ENCODE assay signal across 26 mouse cellular contexts in genomic region chr11:95214305-95214704, GRCm38 (mm10). TPM values are rescaled to one million over a fixed set of nuclear protein-coding genes. Genes with fewer than 3 reads are reported as not detected.
A peak's percentile ranks its signal among the peaks of the same experiment; 100 is the strongest.
DNase-seq lines count a peak whose midpoint lies in the region; ATAC-seq and TF ChIP-seq lines count a peak whose summit lies in the region.
"Had no signal": no experiment of that assay in that cellular context is flagged by ENCODE, and none has a peak within 500 bp of the region (broad histone marks: within the 10 kb centered on the region; RNA-seq: fewer than 3 reads in every experiment).

No protein-coding gene starts in this region.

- TF ChIP-seq EP300 in ES-Bruce4 (IDR thresholded peaks at IDR 0.05; ENCODE audit: insufficient read depth, low read depth, low read length) = no peak

- H3K27ac ChIP-seq in heart, embryonic 10.5 days = peak overlapping the region; percentile 39
- peak overlapping the region; percentile 9 for H3K27ac ChIP-seq in ES-Bruce4 (ENCODE audit: insufficient read depth, low read length)
- peak overlapping the region; percentile 68; the same call in 1 of the 2 replicates for H3K27ac ChIP-seq in embryonic facial prominence, embryonic 15.5 days (replicated peaks)
- H3K27ac ChIP-seq in limb, embryonic 14.5 days (replicated peaks; ENCODE audit: low read depth, low read length) = 0 out of 2 replicates have a peak overlapping the region, but pooled peaks have one; percentile 38
- H3K27ac ChIP-seq: forebrain, embryonic 15.5 days; liver, embryonic 13.5 days; neural tube, embryonic 13.5 days had no signal

- H3K4me2 ChIP-seq in embryonic facial prominence, embryonic 15.5 days (replicated peaks) = 0 out of 2 replicates have a peak overlapping the region, but pooled peaks have one; percentile 1
- no peak overlapping the region for H3K4me2 ChIP-seq in limb, embryonic 14.5 days (replicated peaks; ENCODE audit: low read depth, low read length, severe bottlenecking)
- H3K4me2 ChIP-seq: forebrain, embryonic 15.5 days; liver, embryonic 13.5 days; neural tube, embryonic 13.5 days had no signal

- ATAC-seq in embryonic facial prominence, embryonic 15.5 days (ENCODE audit: insufficient number of reproducible peaks, low FRiP score, low TSS enrichment, low read depth) = peak; percentile 17; the same call in 1 of the 2 replicates
- ATAC-seq in limb, embryonic 14.5 days (ENCODE audit: low FRiP score, low read depth) = no peak
- ATAC-seq: forebrain, embryonic 15.5 days; inflammation-experienced regulatory T-cells, adult 6 months had no signal

- H3K9me3 ChIP-seq in heart, embryonic 10.5 days = no peaks in the 10 kb centered on the region
- no peaks in the 10 kb centered on the region for H3K9me3 ChIP-seq in ES-Bruce4 (replicated peaks; ENCODE audit: control insufficient read depth, insufficient read depth, low read length, poor library complexity, severe bottlenecking)
- H3K9me3 ChIP-seq in embryonic facial prominence, embryonic 15.5 days (replicated peaks) = no peaks in the 10 kb centered on the region
- no peaks in the 10 kb centered on the region for H3K9me3 ChIP-seq in limb, embryonic 14.5 days (ENCODE audit: control insufficient read depth, low read length)
- H3K9me3 ChIP-seq: forebrain, embryonic 15.5 days; G1E; liver, embryonic 13.5 days; neural tube, embryonic 13.5 days had no signal

- H3K27me3 ChIP-seq in heart, embryonic 10.5 days (ENCODE audit: insufficient read depth, poor library complexity, severe bottlenecking) = peaks cover 75% of the 10 kb centered on the region
- H3K27me3 ChIP-seq in ES-Bruce4 (ENCODE audit: control insufficient read depth, insufficient read depth, low read length, poor library complexity, severe bottlenecking) = no peaks in the 10 kb centered on the region
- H3K27me3 ChIP-seq in embryonic facial prominence, embryonic 15.5 days = no peaks in the 10 kb centered on the region; the same call in 1 of the 2 replicates
- H3K27me3 ChIP-seq in limb, embryonic 14.5 days (ENCODE audit: control insufficient read depth, insufficient read depth, low read length) = no peaks in the 10 kb centered on the region
- H3K27me3 ChIP-seq: forebrain, embryonic 15.5 days had no signal

- 0 out of 2 replicates have a peak overlapping the region, but pooled peaks have one; percentile 16 for H3K4me3 ChIP-seq in heart, embryonic 10.5 days
- no peak overlapping the region for H3K4me3 ChIP-seq in ES-Bruce4 (ENCODE audit: low read depth, low read length)
- H3K4me3 ChIP-seq in embryonic facial prominence, embryonic 15.5 days (replicated peaks) = no peak overlapping the region
- H3K4me3 ChIP-seq in limb, embryonic 14.5 days (replicated peaks; ENCODE audit: low read length) = no peak overlapping the region
- H3K4me3 ChIP-seq: forebrain, embryonic 15.5 days; liver, embryonic 13.5 days; neural tube, embryonic 13.5 days had no signal

- no peak for TF ChIP-seq POLR2A in ES-Bruce4 (IDR thresholded peaks at IDR 0.05; ENCODE audit: insufficient read depth, low read length)
- no peak for TF ChIP-seq POLR2A in limb, embryonic 14.5 days (IDR thresholded peaks at IDR 0.05; ENCODE audit: borderline replicate concordance, extremely low read depth, insufficient read depth, insufficient read length)

- no peak for TF ChIP-seq CTCF in ES-Bruce4 (IDR thresholded peaks at IDR 0.05; ENCODE audit: low read depth, low read length)

- no peaks in the 10 kb centered on the region for H3K36me3 ChIP-seq in heart, embryonic 10.5 days
- no peaks in the 10 kb centered on the region for H3K36me3 ChIP-seq in ES-Bruce4 (ENCODE audit: control insufficient read depth, insufficient read depth, low read length, poor library complexity, severe bottlenecking)
- no peaks in the 10 kb centered on the region for H3K36me3 ChIP-seq in embryonic facial prominence, embryonic 15.5 days
- no peaks in the 10 kb centered on the region for H3K36me3 ChIP-seq in limb, embryonic 14.5 days (ENCODE audit: control insufficient read depth, insufficient read depth, low read length)
- H3K36me3 ChIP-seq: forebrain, embryonic 15.5 days; G1E; liver, embryonic 13.5 days; neural tube, embryonic 13.5 days had no signal

- peak overlapping the region; percentile 14; the same call in 1 of the 2 replicates for H3K9ac ChIP-seq in ES-Bruce4 (ENCODE audit: low read depth, poor library complexity, severe bottlenecking)
- H3K9ac ChIP-seq in embryonic facial prominence, embryonic 15.5 days = no peak overlapping the region
- no peak overlapping the region; the same call in 1 of the 2 replicates for H3K9ac ChIP-seq in limb, embryonic 14.5 days (ENCODE audit: low read depth, low read length, severe bottlenecking)
- H3K9ac ChIP-seq: forebrain, embryonic 15.5 days; liver, embryonic 13.5 days; neural tube, embryonic 13.5 days had no signal

- peaks cover 34% of the 10 kb centered on the region for H3K4me1 ChIP-seq in heart, embryonic 10.5 days
- H3K4me1 ChIP-seq in ES-Bruce4 (ENCODE audit: control insufficient read depth, insufficient read depth, low read length) = peaks cover 12% of the 10 kb centered on the region
- H3K4me1 ChIP-seq in embryonic facial prominence, embryonic 15.5 days = peaks cover 52% of the 10 kb centered on the region
- H3K4me1 ChIP-seq in limb, embryonic 14.5 days (ENCODE audit: control insufficient read depth, insufficient read depth, low read length) = peaks cover 32% of the 10 kb centered on the region

- WGBS in heart, embryonic 10.5 days = 2% methylated on average over 5 of the region's 5 CpGs
- WGBS in embryonic facial prominence, embryonic 15.5 days = 7% methylated on average over 5 of the region's 5 CpGs
- WGBS in limb, embryonic 14.5 days = 9% methylated on average over 5 of the region's 5 CpGs

- DNase-seq in heart, embryonic 10.5 days (ENCODE audit: low spot score) = no peak
- DNase-seq in heart, postnatal 4 days = no peak
- DNase-seq in limb, embryonic 14.5 days (ENCODE audit: low spot score) = peak; percentile 36
- no peak for DNase-seq in urinary bladder, adult 2 months (ENCODE audit: low spot score)
- no peak for DNase-seq in thymus, adult 18-20 months
- DNase-seq in adrenal gland, postnatal 4 days (ENCODE audit: low spot score in 2 of 2) = no peak
- DNase-seq: adrenal gland, adult 8-10 months; B cell, adult 2 months; cerebellum, adult 2 months; heart, adult 11 months; layer of hippocampus, adult 9-11 months; liver, embryonic 13.5 days; lung, postnatal 10 days; right cerebral cortex, adult 18-20 months had no signal

RNA-seq across cellular contexts. Expression of gene Tac4, which starts 47.0 kb away (rescaled TPM):
- polyA plus RNA-seq in heart, embryonic 10.5 days (2016; fragmentation: Nextera tagmentation; extraction: Ambion mirVana) = not detected in 2 replicates
- not detected for total RNA-seq in heart, postnatal 4 days (2021)
- polyA plus RNA-seq in ES-Bruce4 (2011; ENCODE audit: insufficient read depth, insufficient read length, low read depth, missing spikeins) = not detected in 2 replicates
- 0.13 and 0.21 TPM in 2 replicates for polyA plus RNA-seq in embryonic facial prominence, embryonic 15.5 days (2015; fragmentation: Nextera tagmentation; extraction: Ambion mirVana)
- 0.08 TPM in 1 of 2 replicates, not detected in the other for polyA plus RNA-seq in limb, embryonic 14.5 days (2012; rRNA removed)
- polyA plus RNA-seq in limb, embryonic 14.5 days (2014; fragmentation: Nextera tagmentation; extraction: Ambion mirVana) = not detected in 2 replicates
- polyA plus RNA-seq in urinary bladder, adult 2 months (2012; rRNA removed) = 0.06 TPM in 1 of 2 replicates, not detected in the other
- total RNA-seq in adrenal gland, postnatal 4 days (2021) = under 1 TPM in 1 of 2 experiments, not detected in 1; 0.22 TPM
- total RNA-seq: adrenal gland, adult 8-10 months; gastrocnemius, adult 18-20 months; left cerebral cortex, postnatal 10 days; megakaryocyte-erythroid progenitor cell, adult 5-6 weeks; monocyte, adult 5-6 weeks had no signal
- polyA plus RNA-seq: cortical plate, adult 2 months; forebrain, embryonic 15.5 days; G1E; heart, postnatal 0 days; liver, embryonic 13.5 days had no signal

Comparison
In these comparisons a context has a peak if more than half of its experiments do, and no peak if none do; other contexts are left out.
1. H3K27ac ChIP-seq: peak in every context shown above with its lines; median percentile 68 in embryonic facial prominence, embryonic 15.5 days; 39 in heart, embryonic 10.5 days; 38 in limb, embryonic 14.5 days; 9 in ES-Bruce4.